Mouse (Mus musculus): Measurements from ENCODE around the gene Ago4.

- TF ChIP-seq MAZ (IDR thresholded peaks at IDR 0.05; ENCODE audit: low read depth, low read length) (peak; percentile 98), CTCF (IDR thresholded peaks at IDR 0.05 in 2 of 3, conservative IDR thresholded peaks at IDR 0.05 in 1 of 3; ENCODE audit: control insufficient read depth in 1 of 3, insufficient read depth in 1 of 3, low read depth in 2 of 3, low read length in 3 of 3, poor library complexity in 1 of 3, severe bottlenecking in 1 of 3) (peak in 2 of 3 experiments; percentile 95 to 98; a peak in 5 of 6 replicates), POLR2A (IDR thresholded peaks at IDR 0.05; ENCODE audit: control insufficient read depth in 1 of 2, insufficient read depth in 1 of 2, low read depth in 1 of 2, low read length in 2 of 2, poor library complexity in 1 of 2) (peak; percentile 67 to 74; a peak in 3 of 4 replicates), GATA1 (IDR thresholded peaks at IDR 0.05; ENCODE audit: low read depth, low read length) (no peak), EP300 (IDR thresholded peaks at IDR 0.05; ENCODE audit: low read depth in 1 of 2, low read length in 2 of 2) (no peak; a peak in 1 of 4 replicates), MYC (IDR thresholded peaks at IDR 0.05; ENCODE audit: low read depth, low read length) (no peak), MXI1 (IDR thresholded peaks at IDR 0.05; ENCODE audit: low read depth, low read length) (peak; percentile 59; the same call in 1 of the 2 replicates), NRF1 (IDR thresholded peaks at IDR 0.05; ENCODE audit: insufficient read depth, low read depth, low read length, poor library complexity, severe bottlenecking) (peak; percentile 92), ZC3H11A (IDR thresholded peaks at IDR 0.05; ENCODE audit: low read depth, low read length) (no peak), MAFK (IDR thresholded peaks at IDR 0.05; ENCODE audit: borderline replicate concordance, low read depth, low read length) (no peak), HCFC1 (IDR thresholded peaks at IDR 0.05; ENCODE audit: low read depth, low read length) (peak; percentile 69; the same call in 1 of the 2 replicates), USF2 (IDR thresholded peaks at IDR 0.05; ENCODE audit: borderline replicate concordance in 1 of 2, insufficient read depth in 1 of 2, low read depth in 1 of 2, low read length in 2 of 2) (no peak), SMC3 (IDR thresholded peaks at IDR 0.05; ENCODE audit: low read depth, low read length) (peak; percentile 48)
Observed at GRCm38 (mm10) chr4:126468285-126468901, 64.9 kb downstream of the Ago4 start, which contains the start of gene Ago1.
